Mouse (Mus musculus): ENCODE data around the gene Pou2f1.

Pou2f1 gene

GRCm38 (mm10) chr1:166002520-166003155 lies at the start of gene Pou2f1:
Gene Pou2f1 (minus strand): TSS chr1:166002678.
- peak; percentile 97 to 98 for DNase-seq

GRCm38 (mm10) chr1:166049046-166049827 lies 46.8 kb upstream of the Pou2f1 start:
- peak in 1 of 2 experiments; percentile 3 for DNase-seq

DNA sequence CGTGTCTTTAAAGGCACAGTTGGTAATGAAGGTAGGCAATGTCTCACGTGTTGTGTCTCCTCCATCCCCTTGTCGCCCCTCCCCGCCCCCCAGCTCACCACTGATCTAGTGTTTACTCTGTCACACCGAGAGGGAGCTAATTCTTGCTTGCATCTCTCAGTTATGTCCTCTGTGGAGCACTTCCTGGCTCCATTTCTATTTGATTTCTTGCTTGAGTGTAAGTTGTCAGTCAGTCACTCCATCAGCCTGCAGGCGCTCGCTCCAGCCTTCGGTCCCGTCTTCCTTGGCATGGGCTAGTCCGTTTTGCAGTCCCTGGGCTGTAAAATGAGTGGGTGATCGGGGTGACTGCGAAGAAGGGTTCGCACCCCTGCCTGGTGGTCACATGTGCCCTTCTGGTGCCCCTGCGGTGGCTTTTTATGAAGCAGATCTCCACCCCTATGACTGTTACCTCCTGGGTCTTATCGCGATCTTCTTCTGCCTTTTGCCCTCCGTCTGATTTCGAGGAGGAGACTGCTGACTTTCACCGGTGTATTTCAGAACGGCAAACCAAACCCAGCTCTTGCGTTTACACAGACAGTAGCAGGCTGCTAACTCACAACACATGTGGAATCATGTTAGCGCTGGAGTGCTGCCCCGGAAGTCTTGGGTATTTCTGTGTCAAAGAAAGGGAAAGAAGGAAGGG lies 45.9 kb upstream of the Pou2f1 start:
- peak in 1 of 2 experiments; percentile 6 for DNase-seq

GRCm38 (mm10) chr1:166047505-166048170 lies 45.2 kb upstream of the Pou2f1 start:
- peak; percentile 12 to 37 for DNase-seq

GRCm38 (mm10) chr1:166045894-166046197 lies 43.4 kb upstream of the Pou2f1 start:
- no peak for DNase-seq

GRCm38 (mm10) chr1:166045060-166045893 lies 42.8 kb upstream of the Pou2f1 start:
- no peak for DNase-seq

- no peak for DNase-seq
These were observed 41.1 kb upstream of the Pou2f1 start for GRCm38 (mm10) chr1:166043451-166044149.

DNA sequence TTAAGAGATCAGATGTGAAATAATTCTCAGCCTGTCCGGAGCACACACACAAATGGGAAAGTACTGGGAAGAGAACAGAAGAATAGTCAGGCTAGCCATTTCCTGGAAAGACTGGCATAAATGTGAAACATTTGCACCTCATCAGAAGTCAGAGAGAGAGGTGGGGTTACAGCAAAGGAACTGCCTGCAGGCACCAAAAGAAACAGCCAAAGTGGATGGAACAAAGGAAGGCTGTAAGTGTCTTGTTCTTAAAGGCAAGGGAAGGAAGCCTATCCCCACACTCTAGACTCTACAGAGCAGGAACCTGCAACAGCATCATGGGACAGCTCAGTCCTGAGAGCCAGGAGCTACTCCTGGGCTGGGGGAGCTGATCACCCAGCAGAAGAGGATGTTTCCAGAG lies 39.0 kb upstream of the Pou2f1 start:
- no peak for DNase-seq

GRCm38 (mm10) chr1:166038731-166039332 lies 36.4 kb upstream of the Pou2f1 start:
- DNase-seq = no peak

GRCm38 (mm10) chr1:166035045-166035444 lies 32.6 kb upstream of the Pou2f1 start:
- DNase-seq = no peak

DNA sequence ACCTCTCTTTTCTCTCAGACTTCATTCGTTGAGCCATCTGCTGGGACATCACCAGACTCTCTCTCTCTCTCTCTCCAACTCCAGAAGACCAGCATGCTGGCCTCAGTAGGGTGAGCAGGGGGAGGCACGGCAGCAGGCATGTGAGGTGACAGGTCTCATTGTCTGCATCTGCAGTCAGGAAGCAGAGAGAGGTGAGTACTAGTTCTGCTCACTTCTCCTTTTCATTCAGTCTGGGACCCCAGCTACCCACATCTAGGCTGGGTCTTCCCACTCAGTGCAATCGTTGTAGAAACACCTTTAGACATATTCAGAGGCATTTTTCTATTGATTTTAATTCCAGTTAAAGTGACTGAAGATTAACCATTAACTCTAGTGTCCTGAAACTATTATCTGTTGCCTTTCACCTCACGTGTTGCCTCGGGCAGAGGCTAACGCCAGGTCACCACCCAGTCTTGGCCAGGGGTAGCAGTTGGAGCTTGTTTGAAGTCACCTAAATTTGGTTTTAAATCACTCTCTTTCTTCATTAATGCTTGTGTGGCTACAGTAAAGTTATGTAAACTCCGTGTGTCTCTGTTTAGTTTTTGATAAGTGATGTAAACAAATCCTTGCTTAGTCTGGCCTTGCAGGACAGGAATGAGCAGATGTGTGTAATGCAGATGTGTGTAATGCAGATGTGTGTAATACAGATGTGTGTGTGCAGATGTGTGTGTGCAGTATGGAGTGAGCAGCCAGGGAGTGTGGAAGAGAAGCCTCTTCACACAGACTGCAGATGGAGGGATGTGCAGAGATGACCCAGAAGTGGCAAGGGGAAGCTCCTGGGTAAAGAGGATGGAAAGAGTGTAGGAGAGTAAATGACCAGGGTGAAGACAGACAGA lies 29.4 kb upstream of the Pou2f1 start:
- no peak for DNase-seq

GRCm38 (mm10) chr1:166023981-166024380 lies 21.5 kb upstream of the Pou2f1 start:
- no peak for DNase-seq

DNA sequence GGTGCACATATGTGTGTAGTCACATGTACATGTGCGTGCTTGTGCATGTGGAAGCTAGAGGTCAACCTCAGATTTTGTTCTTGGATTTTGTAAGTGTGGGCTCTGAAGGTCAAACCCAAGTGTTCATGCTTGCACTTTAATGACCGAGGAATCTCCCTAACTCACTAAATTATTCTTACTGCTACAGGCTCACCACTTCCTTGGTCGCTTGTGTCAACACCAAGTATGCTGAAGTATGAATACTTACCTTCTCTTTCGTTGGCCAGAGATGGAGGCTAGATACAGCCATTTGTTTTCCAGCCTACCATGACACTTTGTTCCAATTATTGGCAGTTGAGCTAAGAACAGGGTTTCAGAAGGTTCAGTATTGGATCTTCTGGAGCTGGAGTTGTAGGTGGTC lies 14.7 kb upstream of the Pou2f1 start:
- DNase-seq = no peak

GRCm38 (mm10) chr1:166016306-166016705 lies 13.8 kb upstream of the Pou2f1 start:
- no peak for DNase-seq

DNA sequence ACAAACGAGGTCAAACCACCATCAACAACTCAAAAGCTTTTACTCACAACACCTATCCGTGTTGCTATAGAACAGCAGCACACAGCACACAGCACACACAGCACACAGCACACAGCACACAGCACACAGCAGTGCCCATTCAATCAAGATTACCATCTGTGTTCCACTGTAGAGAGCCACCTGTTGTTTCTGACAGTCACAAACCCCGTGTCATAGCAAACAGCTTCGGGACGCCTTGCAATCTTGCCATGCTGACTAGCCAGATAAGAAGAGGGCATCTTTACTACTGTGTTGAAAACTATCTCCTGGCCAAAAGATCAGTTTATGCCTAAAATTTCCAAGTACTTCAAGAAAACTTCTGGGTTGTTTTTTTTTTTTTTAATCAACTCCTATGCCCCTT lies 12.1 kb upstream of the Pou2f1 start:
- DNase-seq = no peak

- DNase-seq = no peak
These were observed 7.6 kb upstream of the Pou2f1 start for GRCm38 (mm10) chr1:166010106-166010505.

DNA sequence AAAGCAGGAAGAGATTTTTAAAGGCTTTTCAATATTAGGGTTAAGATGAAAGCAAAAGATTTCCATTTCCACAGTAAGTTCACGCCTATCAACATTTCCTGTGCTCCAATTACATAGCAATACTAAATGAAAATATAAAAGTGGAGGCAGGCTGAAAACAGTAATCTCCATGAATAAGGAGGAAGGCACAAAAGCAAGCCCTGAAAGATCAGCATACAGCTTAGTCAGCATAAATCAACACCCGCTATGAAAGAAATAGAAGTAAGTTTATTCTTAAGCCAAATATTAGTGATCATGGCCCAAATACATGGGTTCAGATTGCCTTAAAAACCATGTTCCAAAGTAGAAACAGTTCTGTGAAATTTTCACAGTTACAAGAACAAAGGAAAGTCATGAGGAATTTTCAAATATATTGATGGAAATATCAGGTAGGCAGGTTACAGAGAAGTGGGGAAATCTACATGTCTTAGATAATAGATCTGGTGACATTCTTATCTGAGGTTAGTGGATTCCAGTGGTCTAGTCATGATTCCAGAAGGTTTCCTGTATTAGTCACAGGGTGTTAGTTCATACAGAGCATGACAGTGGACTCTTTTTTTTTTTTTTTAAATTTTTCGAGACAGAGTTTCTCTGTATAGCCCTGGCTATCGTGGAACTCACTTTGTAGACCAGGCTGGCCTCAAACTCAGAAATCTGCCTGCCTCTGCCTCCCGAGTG lies 6.3 kb upstream of the Pou2f1 start:
- DNase-seq = no peak

DNA sequence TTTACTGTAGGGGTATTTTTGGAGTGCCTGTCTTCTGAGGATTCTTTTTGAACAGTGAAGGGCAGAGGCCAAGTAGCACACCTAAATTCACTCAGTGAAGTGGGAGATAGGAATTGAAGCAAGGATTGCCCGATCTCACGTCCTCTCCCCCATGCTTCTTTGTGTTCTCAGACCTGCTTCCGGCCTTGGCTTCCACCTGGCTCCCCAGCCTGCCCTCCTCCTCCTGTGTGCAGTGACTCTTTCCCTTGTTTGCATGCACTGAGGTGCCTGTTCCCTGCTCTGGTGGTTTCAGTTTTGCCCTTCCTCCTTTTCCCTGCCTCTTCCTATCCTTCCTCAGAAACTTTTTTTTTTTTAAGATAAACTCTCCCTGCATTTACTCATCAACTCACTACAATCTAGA lies 4.5 kb upstream of the Pou2f1 start:
- DNase-seq = no peak

DNA sequence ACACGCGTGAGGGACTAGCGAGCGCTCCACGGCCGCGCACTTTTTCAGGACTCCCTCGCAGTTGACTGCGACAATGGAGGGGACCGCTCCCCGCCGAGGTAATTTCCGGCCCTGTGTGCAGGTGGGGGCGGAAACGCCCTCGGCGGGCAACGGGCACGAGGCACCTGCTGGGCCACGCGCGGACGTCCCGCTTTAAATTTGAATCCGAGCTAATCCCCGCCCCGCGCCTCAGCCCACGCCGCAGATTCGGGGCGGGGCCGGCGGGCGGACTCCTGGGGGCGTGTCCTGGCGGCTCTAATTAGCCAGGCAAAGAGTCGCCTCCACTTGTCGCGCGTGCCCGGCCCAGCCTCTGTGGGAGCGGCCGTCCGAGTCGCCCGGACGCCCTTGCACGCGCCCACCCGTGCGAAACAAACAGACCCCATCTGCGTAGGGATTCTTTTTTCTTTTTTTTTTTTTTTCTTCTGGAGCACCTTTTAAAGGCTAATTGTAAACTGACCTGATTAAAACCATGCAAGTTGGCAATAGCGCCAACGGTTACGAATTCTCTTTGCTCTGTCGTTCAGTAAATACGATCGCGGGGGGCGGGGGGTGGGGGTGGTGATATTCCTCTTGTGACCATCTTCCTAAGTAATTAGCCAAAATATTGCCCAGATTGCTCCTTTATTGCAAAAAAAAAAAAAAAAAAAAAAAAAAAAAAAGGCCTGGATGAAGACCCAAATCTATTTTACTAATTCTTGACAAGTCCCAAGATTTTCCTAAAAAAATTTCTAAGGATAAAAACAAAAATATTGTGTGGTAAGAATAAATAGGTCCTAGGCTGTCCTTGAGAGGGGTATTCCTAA lies 924 bp upstream of the Pou2f1 start:
- DNase-seq = peak; percentile 96 to 98

Measured in cerebellum, postnatal 25 days (tissue).